Mouse (Mus musculus) CH12.LX (cell line): ENCODE results near the gene Ap2s1. TPM values are rescaled to one million over a fixed set of nuclear protein-coding genes. Genes with fewer than 3 reads are reported as not detected.

Experiments
- DNase-seq: peaks from one replicate; pipeline ENCODE4 v3.0.0-alpha.2; 2013; ENCODE audit errors: extremely low read depth
- H3K27ac ChIP-seq: 2 replicates; pipeline ENCODE4 v1.5.1; 2012; ENCODE audit warnings: low read depth, mild to moderate bottlenecking, control low read depth, moderate library complexity; ENCODE audit not compliant: insufficient read depth
- H3K27me3 ChIP-seq: replicated peaks from 2 replicates; pipeline ENCODE3; 2012; ENCODE audit warnings: inconsistent platforms
- H3K36me3 ChIP-seq, 2 experiments: replicated peaks in 1 of 2; 2 replicates each; pipeline versions ENCODE3 to v1.6.1; 2012; ENCODE audit warnings: inconsistent platforms in 1 of 2, low read length in 1 of 2, mild to moderate bottlenecking in 1 of 2, mixed read lengths in 1 of 2, moderate library complexity in 1 of 2; ENCODE audit not compliant: control insufficient read depth in 1 of 2, insufficient read depth in 1 of 2
- H3K4me1 ChIP-seq, 2 experiments: 2 replicates each; pipeline ENCODE4 v1.6.1; 2012; ENCODE audit warnings: inconsistent platforms in 1 of 2, moderate library complexity in 1 of 2; ENCODE audit not compliant: insufficient read depth in 2 of 2, control insufficient read depth in 1 of 2
- H3K4me2 ChIP-seq: 2 replicates; pipeline ENCODE4 v1.6.1; 2012; ENCODE audit warnings: low read depth, mild to moderate bottlenecking, control low read depth; ENCODE audit not compliant: poor library complexity, insufficient read depth, severe bottlenecking
- H3K4me3 ChIP-seq, 3 experiments: fragments of 150-350 bp in 1 of 3; sonication (generic) in 1 of 3; replicated peaks in 1 of 3; 2 replicates each; pipeline versions ENCODE3 to v1.5.1; 2011 to 2012; ENCODE audit warnings: low read depth in 2 of 3, low read length in 2 of 3, mild to moderate bottlenecking in 2 of 3, moderate library complexity in 2 of 3, control low read depth in 1 of 3, improper control_type of control experiment in 1 of 3, inconsistent platforms in 1 of 3, mixed read lengths in 1 of 3; ENCODE audit not compliant: poor library complexity in 1 of 3
- H3K79me2 ChIP-seq: replicated peaks from 2 replicates; pipeline ENCODE4 v1.6.1; 2012; ENCODE audit warnings: mild to moderate bottlenecking, moderate library complexity; ENCODE audit not compliant: control insufficient read depth, poor library complexity, insufficient read depth, severe bottlenecking; ENCODE audit errors: extremely low read depth
- H3K9ac ChIP-seq: 2 replicates; pipeline ENCODE4 v1.6.1; 2012; ENCODE audit warnings: low read depth, mild to moderate bottlenecking, control low read depth, moderate library complexity; ENCODE audit not compliant: insufficient read depth
- H3K9me3 ChIP-seq: replicated peaks from 2 replicates; pipeline ENCODE3; 2012; ENCODE audit warnings: low read length, inconsistent platforms, mixed read lengths
- BHLHE40 ChIP-seq: IDR thresholded peaks from 2 replicates; pipeline ENCODE4 v1.6.1; 2011; ENCODE audit warnings: mild to moderate bottlenecking, low read depth, low read length, improper control_type of control experiment
- CHD2 ChIP-seq: IDR thresholded peaks from 2 replicates; pipeline ENCODE4 v1.6.1; 2011; ENCODE audit warnings: low read length, improper control_type of control experiment
- CTCF ChIP-seq, 2 experiments: IDR thresholded peaks in 1 of 2; conservative IDR thresholded peaks in 1 of 2; 2 replicates each; pipeline ENCODE4 v1.5.1; 2011 to 2012; ENCODE audit warnings: low read depth in 2 of 2, low read length in 2 of 2, improper control_type of control experiment in 1 of 2, inconsistent platforms in 1 of 2, mild to moderate bottlenecking in 1 of 2, moderate library complexity in 1 of 2
- E2F4 ChIP-seq: IDR thresholded peaks from 2 replicates; pipeline ENCODE4 v1.6.1; 2011; ENCODE audit warnings: low read depth, low read length, improper control_type of control experiment; ENCODE audit not compliant: insufficient replicate concordance
- EP300 ChIP-seq: IDR thresholded peaks from 2 replicates; pipeline ENCODE4 v1.6.1; 2011; ENCODE audit warnings: low read length, improper control_type of control experiment
- GABPA ChIP-seq: IDR thresholded peaks from 2 replicates; pipeline ENCODE4 v1.6.1; 2012; ENCODE audit warnings: low read depth, low read length, improper control_type of control experiment, inconsistent platforms; ENCODE audit not compliant: insufficient replicate concordance
- HCFC1 ChIP-seq: IDR thresholded peaks from 2 replicates; pipeline ENCODE4 v1.6.1; 2012; ENCODE audit warnings: low read depth, mild to moderate bottlenecking, inconsistent platforms, low read length, improper control_type of control experiment
- JUND ChIP-seq: conservative IDR thresholded peaks from 2 replicates; pipeline ENCODE4 v1.6.1; 2011; ENCODE audit warnings: low read depth, low read length, improper control_type of control experiment
- MAFK ChIP-seq: IDR thresholded peaks from 2 replicates; pipeline ENCODE4 v1.6.1; 2011; ENCODE audit warnings: low read length, improper control_type of control experiment; ENCODE audit not compliant: insufficient replicate concordance
- MAX ChIP-seq: IDR thresholded peaks from 2 replicates; pipeline ENCODE4 v1.6.1; 2011; ENCODE audit warnings: low read length, improper control_type of control experiment
- MAZ ChIP-seq: IDR thresholded peaks from 2 replicates; pipeline ENCODE4 v1.6.1; 2012; ENCODE audit warnings: low read depth, mild to moderate bottlenecking, inconsistent platforms, low read length, improper control_type of control experiment, moderate library complexity
- MXI1 ChIP-seq: IDR thresholded peaks from 2 replicates; pipeline ENCODE4 v1.6.1; 2011; ENCODE audit warnings: mild to moderate bottlenecking, low read depth, low read length, improper control_type of control experiment
- MYC ChIP-seq: IDR thresholded peaks from 2 replicates; pipeline ENCODE4 v1.6.1; 2011; ENCODE audit warnings: low read depth, mild to moderate bottlenecking, improper control_type of control experiment, low read length
- NELFE ChIP-seq: IDR thresholded peaks from 2 replicates; pipeline ENCODE4 v1.6.1; 2011; ENCODE audit warnings: low read depth, low read length, improper control_type of control experiment
- POLR2A ChIP-seq: IDR thresholded peaks from 2 replicates; pipeline ENCODE4 v1.6.1; 2011; ENCODE audit warnings: low read depth, mild to moderate bottlenecking, improper control_type of control experiment, low read length
- POLR2AphosphoS2 ChIP-seq: IDR thresholded peaks from 2 replicates; pipeline ENCODE4 v1.6.1; 2011; ENCODE audit warnings: low read depth, low read length, improper control_type of control experiment
- RCOR1 ChIP-seq: conservative IDR thresholded peaks from 2 replicates; pipeline ENCODE4 v1.6.1; 2012; ENCODE audit warnings: low read depth, mild to moderate bottlenecking, inconsistent platforms, low read length, improper control_type of control experiment
- SMC3 ChIP-seq: IDR thresholded peaks from 2 replicates; pipeline ENCODE4 v1.6.1; 2011; ENCODE audit warnings: low read depth, low read length, improper control_type of control experiment
- TBP ChIP-seq: conservative IDR thresholded peaks from 2 replicates; pipeline ENCODE4 v1.6.1; 2011; ENCODE audit warnings: low read depth, low read length, improper control_type of control experiment
- TCF12 ChIP-seq: IDR thresholded peaks from 2 replicates; pipeline ENCODE4 v1.6.1; 2014; ENCODE audit warnings: low read depth, mild to moderate bottlenecking, inconsistent platforms, low read length, improper control_type of control experiment
- USF1 ChIP-seq: IDR thresholded peaks from 2 replicates; pipeline ENCODE4 v1.6.1; 2014; ENCODE audit warnings: low read depth, mild to moderate bottlenecking, inconsistent platforms, low read length, improper control_type of control experiment
- ZC3H11A ChIP-seq: IDR thresholded peaks from 2 replicates; pipeline ENCODE4 v1.6.1; 2012; ENCODE audit warnings: low read depth, mild to moderate bottlenecking, inconsistent platforms, low read length, improper control_type of control experiment
- ZKSCAN1 ChIP-seq: IDR thresholded peaks from 2 replicates; pipeline ENCODE4 v1.6.1; 2012; ENCODE audit warnings: low read depth, inconsistent platforms, low read length, improper control_type of control experiment, borderline replicate concordance
- dilution Hi-C: fragments of 300-500 bp; cut with MboI; formaldehyde crosslinking; loops from 2 replicates; pipeline ENCODE4 v1.14.3; 2020; ENCODE audit warnings: low sequenced_read_pairs; ENCODE audit not compliant: extremely low pct_unique_long_range_greater_than_20kb, extremely low pct_ligation_motif_present
- in situ Hi-C: fragments of 300-500 bp; cut with MboI; formaldehyde crosslinking; loops from 3 replicates; pipeline ENCODE4 v1.14.3; 2019; ENCODE audit warnings: low sequenced_read_pairs, low pct_ligation_motif_present, low pct_unique_long_range_greater_than_20kb, mixed read lengths
- polyA plus RNA-seq: library from polyadenylated mRNA; unstranded; fragments of >175 nt; gene quantifications from 2 replicates; pipeline ENCODE4 v1.2.1, GENCODE M21; 2012; ENCODE audit warnings: low read depth; ENCODE audit not compliant: insufficient read length
- total RNA-seq, 2 experiments: library from RNA; depleted of rRNA; stranded (reverse); fragments of 300-350 nt in 1 of 2; fragments of >200 nt in 1 of 2; gene quantifications; 2 replicates each; pipeline ENCODE4 v1.2.3; 2012 to 2014

The Ap2s1 gene
- total and polyA plus RNA-seq, 3 experiments, result 180 to 232 (median 202) TPM

DNA sequence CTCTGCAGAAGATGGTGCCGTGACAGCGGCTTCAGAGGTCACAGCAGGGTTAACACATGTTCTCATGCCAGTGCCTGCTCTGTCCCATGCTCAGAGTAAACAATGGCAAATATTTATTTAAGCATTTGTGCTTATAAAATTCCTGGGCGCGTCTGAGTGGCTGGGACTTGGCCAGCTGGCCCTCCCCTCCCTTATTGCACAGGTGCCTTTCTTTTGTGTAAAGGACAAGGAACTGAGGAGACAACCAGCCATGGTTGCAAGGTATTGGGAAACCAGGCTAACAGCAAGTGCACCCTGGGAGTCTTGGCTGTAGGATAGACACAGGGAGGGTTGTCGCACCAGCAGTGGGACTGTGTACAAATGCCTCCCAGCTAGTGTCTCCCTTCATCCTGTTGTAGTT, 54.1 kb downstream of the Ap2s1 start:
- peaks cover 1% of the 10 kb centered on the region; the same call in 1 of the 2 replicates for H3K79me2 ChIP-seq
- dilution Hi-C loops (no loop called here), in situ Hi-C loops (loop anchor here (25.0 kb wide), 1 partner anchor 855 kb away; the partner anchor contains the start of gene Nop53)
- no peak overlapping the region for H3K4me2 ChIP-seq
- no peaks in the 10 kb centered on the region for H3K9me3 ChIP-seq
- DNase-seq, result no peak
- no peak overlapping the region for H3K9ac ChIP-seq
- TF ChIP-seq CHD2 (no peak), BHLHE40 (no peak), MAFK (no peak), TCF12 (no peak), POLR2A (no peak), E2F4 (no peak), POLR2AphosphoS2 (no peak), EP300 (no peak), RCOR1 (no peak), SMC3 (no peak), CTCF (conservative IDR thresholded peaks at IDR 0.05 in 1 of 2, IDR thresholded peaks at IDR 0.05 in 1 of 2; ENCODE audit: low read depth in 2 of 2, low read length in 2 of 2) (no peak), MAZ (no peak), TBP (no peak), USF1 (no peak), GABPA (no peak)
- no peaks in the 10 kb centered on the region for H3K27me3 ChIP-seq
- H3K27ac ChIP-seq, result no peak overlapping the region
- H3K36me3 ChIP-seq, result peaks cover 68 to 91% of the 10 kb centered on the region in 2 experiments
- no peak overlapping the region for H3K4me3 ChIP-seq
- peaks cover 0 to 60% of the 10 kb centered on the region in 2 experiments; a peak in 2 of 4 replicates for H3K4me1 ChIP-seq

DNA sequence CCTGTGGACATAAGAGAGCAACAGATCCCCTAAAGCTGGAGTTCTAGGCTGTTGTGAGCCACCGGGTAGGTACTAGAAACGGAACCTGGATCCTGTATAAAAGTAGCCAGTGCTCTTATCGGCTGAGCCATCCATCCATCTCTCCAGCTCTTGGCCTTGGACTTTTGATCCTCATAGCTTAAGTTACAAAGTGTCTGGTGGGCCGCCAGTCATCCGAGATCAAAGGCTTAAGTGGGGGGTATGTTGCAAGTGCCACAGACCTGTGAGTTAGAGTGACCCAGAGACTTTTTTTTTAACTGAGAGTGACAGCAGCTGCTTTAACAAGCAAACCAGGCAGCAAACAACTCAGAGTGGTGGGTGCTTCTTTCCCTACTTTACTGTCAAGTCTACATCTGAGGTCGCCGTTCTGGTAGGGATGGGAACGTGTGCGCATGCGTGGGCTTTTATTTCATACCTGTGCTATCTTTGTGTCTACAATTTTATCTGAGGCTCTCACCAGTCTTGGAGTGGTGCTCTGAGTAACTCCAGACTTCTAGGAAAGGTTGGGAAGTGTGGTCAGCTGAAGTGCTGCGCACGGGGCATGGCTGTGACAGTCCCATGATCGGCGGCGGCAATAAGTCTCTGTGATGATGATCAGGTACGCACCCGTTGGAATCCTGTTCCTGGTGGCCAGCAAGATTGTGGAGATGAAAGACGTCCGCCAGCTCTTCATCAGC, 55.0 kb downstream of the Ap2s1 start:
- Histone ChIP-seq H3K36me3 (peaks cover 74 to 92% of the 10 kb centered on the region in 2 experiments), H3K4me1 (peaks cover 0 to 53% of the 10 kb centered on the region in 2 experiments; a peak in 2 of 4 replicates), H3K9ac (no peak overlapping the region), H3K9me3 (no peaks in the 10 kb centered on the region), H3K27ac (no peak overlapping the region), H3K4me3 (no peak overlapping the region), H3K27me3 (no peaks in the 10 kb centered on the region), H3K4me2 (no peak overlapping the region), H3K79me2 (no peaks in the 10 kb centered on the region; the same call in 1 of the 2 replicates)
- no peak for TF ChIP-seq EP300
- no peak for TF ChIP-seq MYC
- no peak for TF ChIP-seq E2F4
- TF ChIP-seq NELFE, result no peak
- no peak for TF ChIP-seq CTCF (conservative IDR thresholded peaks at IDR 0.05 in 1 of 2, IDR thresholded peaks at IDR 0.05 in 1 of 2; ENCODE audit: low read depth in 2 of 2, low read length in 2 of 2)
- no peak for TF ChIP-seq RCOR1
- TF ChIP-seq ZKSCAN1, result no peak
- no peak for TF ChIP-seq JUND
- TF ChIP-seq TBP, result no peak
- TF ChIP-seq USF1, result no peak
- TF ChIP-seq MXI1, result no peak
- no peak for TF ChIP-seq ZC3H11A
- TF ChIP-seq GABPA, result no peak
- no peak for TF ChIP-seq MAX
- no peak for TF ChIP-seq MAFK
- TF ChIP-seq HCFC1, result no peak
- no peak for TF ChIP-seq BHLHE40
- TF ChIP-seq SMC3, result no peak
- no peak for TF ChIP-seq TCF12
- in situ Hi-C loops, result loop anchor here (25.0 kb wide), 1 partner anchor 856 kb away; the partner anchor contains the start of gene Nop53
- no peak for DNase-seq
- dilution Hi-C loops, result no loop called here
